Mouse (Mus musculus) G1E (cell line): Measurements from ENCODE around the gene Slc28a2.

Experiments
- CTCF ChIP-seq: IDR thresholded peaks from 2 replicates; pipeline ENCODE4 v1.5.1; 2012; ENCODE audit warnings: low read depth, low read length, inconsistent platforms, mixed read lengths
- GATA1 ChIP-seq: IDR thresholded peaks from 2 replicates; pipeline ENCODE4 v1.6.1; 2012; ENCODE audit warnings: borderline replicate concordance, low read length, inconsistent platforms, mixed read lengths
- POLR2AphosphoS5 ChIP-seq: IDR thresholded peaks from 2 replicates; pipeline ENCODE4 v1.6.1; 2012; ENCODE audit warnings: low read depth, low read length, inconsistent platforms; ENCODE audit not compliant: insufficient replicate concordance

- TF ChIP-seq CTCF (no peak), GATA1 (no peak), POLR2AphosphoS5 (no peak)
These were observed 47.6 kb upstream of the Slc28a2 start for GRCm38 (mm10) chr2:122378421-122379291.
